Mouse (Mus musculus): ENCODE measurements at regions not wholly inside any gene's neighbourhood (a gene's known extent, or its start where the extent isn't known, plus 50 kb on each side); places are given as distances from the start of the nearest gene placed in this dataset.

- no peak for DNase-seq (ENCODE audit: low spot score in 2 of 2)
Observed at GRCm38 (mm10) chr19:30427484-30427883, 122.0 kb downstream of the Dkk1 start.

GRCm38 (mm10) chr19:30433141-30433540 lies 116.3 kb downstream of the Dkk1 start:
- DNase-seq (ENCODE audit: low spot score in 2 of 2) = no peak

- no peak for DNase-seq (ENCODE audit: low spot score in 2 of 2)
Observed at GRCm38 (mm10) chr19:30435054-30435738, 114.3 kb downstream of the Dkk1 start.

GRCm38 (mm10) chr19:30450869-30451542 lies 98.5 kb downstream of the Dkk1 start:
- no peak for DNase-seq (ENCODE audit: low spot score in 2 of 2)

- no peak for DNase-seq (ENCODE audit: low spot score in 2 of 2)
Observed at GRCm38 (mm10) chr19:30451543-30451920, 97.9 kb downstream of the Dkk1 start.

GRCm38 (mm10) chr19:30452671-30453070 lies 96.8 kb downstream of the Dkk1 start:
- no peak for DNase-seq (ENCODE audit: low spot score in 2 of 2)

- DNase-seq (ENCODE audit: low spot score in 2 of 2) = no peak
Observed at GRCm38 (mm10) chr19:30483436-30483835, 66.0 kb downstream of the Dkk1 start.

GRCm38 (mm10) chr19:30489786-30490185 lies 59.7 kb downstream of the Dkk1 start:
- DNase-seq (ENCODE audit: low spot score in 2 of 2) = no peak

GRCm38 (mm10) chr19:30490916-30491315 lies 58.5 kb downstream of the Dkk1 start:
- DNase-seq (ENCODE audit: low spot score in 2 of 2) = no peak
